Mouse (Mus musculus) embryonic facial prominence, embryonic 11.5 days (tissue): ENCODE results near the gene Grik5. TPM values are rescaled to one million over a fixed set of nuclear protein-coding genes. Genes with fewer than 3 reads are reported as not detected.

ENCODE experiments used
- ATAC-seq: fragments of 200-750 bp; cut with Nextera tagmentation; replicated peaks from 2 replicates; pipeline ENCODE4 v1.8.0; 2017; ENCODE audit warnings: low read depth; ENCODE audit not compliant: insufficient number of reproducible peaks, low FRiP score, low TSS enrichment
- DNase-seq: peaks from one replicate; pipeline ENCODE4 v3.0.0-alpha.2; 2015; ENCODE audit warnings: low spot score
- H3K27ac ChIP-seq: fragments of 300-500 bp; sonication (generic); replicated peaks from 2 replicates; pipeline ENCODE4 v1.5.1; 2014; ENCODE audit warnings: mild to moderate bottlenecking, low read depth, low read length, control low read depth
- H3K27me3 ChIP-seq: fragments of 300-500 bp; sonication (generic); 2 replicates; pipeline ENCODE4 v1.6.1; 2014; ENCODE audit warnings: mild to moderate bottlenecking, low read length, moderate library complexity, mixed read lengths; ENCODE audit not compliant: control insufficient read depth, insufficient read depth
- H3K36me3 ChIP-seq: fragments of 300-500 bp; sonication (generic); replicated peaks from 2 replicates; pipeline ENCODE4 v1.6.1; 2014; ENCODE audit warnings: low read depth, mild to moderate bottlenecking, low read length, moderate library complexity, mixed read lengths; ENCODE audit not compliant: control insufficient read depth, insufficient read depth
- H3K4me1 ChIP-seq: fragments of 300-500 bp; sonication (generic); 2 replicates; pipeline ENCODE4 v1.6.1; 2014; ENCODE audit warnings: low read length, mixed read lengths; ENCODE audit not compliant: control insufficient read depth, insufficient read depth
- H3K4me2 ChIP-seq: fragments of 300-500 bp; sonication (generic); 2 replicates; pipeline ENCODE4 v1.6.1; 2014; ENCODE audit warnings: low read depth, mild to moderate bottlenecking, control low read depth, low read length, moderate library complexity
- H3K4me3 ChIP-seq: fragments of 300-500 bp; sonication (generic); 2 replicates; pipeline ENCODE4 v1.5.1; 2014; ENCODE audit warnings: low read depth, low read length, control low read depth
- H3K9ac ChIP-seq: fragments of 300-500 bp; sonication (generic); replicated peaks from 2 replicates; pipeline ENCODE4 v1.6.1; 2014; ENCODE audit warnings: mild to moderate bottlenecking, control low read depth, low read length
- H3K9me3 ChIP-seq: fragments of 300-500 bp; sonication (generic); replicated peaks from 2 replicates; pipeline ENCODE4 v1.6.1; 2016; ENCODE audit warnings: mild to moderate bottlenecking, low read length, inconsistent platforms, mixed read lengths; ENCODE audit not compliant: control insufficient read depth
- WGBS: fragments of 180-500 bp; shearing (Covaris S2); extraction: QIAGEN DNeasy Blood & Tissue Kit; methylation state at CpG from one replicate; pipeline ENCODE4 v1.1.7; 2014; 5-methylcytosine and 5-hydroxymethylcytosine counted together
- polyA plus RNA-seq: library from polyadenylated mRNA; unstranded; fragments of >200 nt; fragmentation: Nextera tagmentation; extraction: Ambion mirVana; gene quantifications from 2 replicates; pipeline ENCODE4 v1.2.1, GENCODE M21; 2014

Grik5 gene
- polyA plus RNA-seq, 1 experiment from 2014 or later, result 5.7 TPM

GRCm38 (mm10) chr7:24985799-24986198 lies 86.3 kb downstream of the Grik5 start:
- DNase-seq (no peak), ATAC-seq (no peak)
- 63% methylated on average over 5 of the region's 5 CpGs for WGBS
- Histone ChIP-seq H3K36me3 (no peaks in the 10 kb centered on the region), H3K4me3 (no peak overlapping the region), H3K27me3 (no peaks in the 10 kb centered on the region), H3K9ac (no peak overlapping the region), H3K4me2 (no peak overlapping the region), H3K4me1 (no peaks in the 10 kb centered on the region), H3K27ac (no peak overlapping the region), H3K9me3 (no peaks in the 10 kb centered on the region)

DNA sequence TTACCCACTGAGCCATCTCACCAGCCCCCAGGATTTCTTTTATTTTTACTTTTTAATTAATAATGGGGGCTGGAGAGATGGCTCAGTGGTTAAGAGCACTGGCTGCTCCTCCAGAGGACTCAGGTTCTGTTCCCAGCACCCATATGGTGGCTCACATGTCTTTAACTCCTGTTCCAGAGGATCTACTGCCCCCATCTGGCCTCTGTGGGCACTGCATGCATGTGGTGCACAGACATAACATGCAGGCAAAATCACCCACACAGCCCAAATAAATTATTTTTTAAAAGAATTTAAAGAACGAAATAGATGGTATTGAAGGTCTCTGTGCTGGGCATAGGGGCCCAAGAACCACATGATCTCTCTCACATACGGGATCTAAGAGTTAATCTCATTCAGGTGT lies 87.8 kb downstream of the Grik5 start:
- Histone ChIP-seq H3K36me3 (no peaks in the 10 kb centered on the region), H3K4me2 (no peak overlapping the region), H3K27me3 (no peaks in the 10 kb centered on the region), H3K4me3 (no peak overlapping the region), H3K9ac (no peak overlapping the region), H3K9me3 (no peaks in the 10 kb centered on the region), H3K27ac (no peak overlapping the region), H3K4me1 (no peaks in the 10 kb centered on the region)
- ATAC-seq, result no peak
- DNase-seq, result no peak
- WGBS, result 89% methylated on average over 2 of the region's 2 CpGs

- Histone ChIP-seq H3K4me2 (no peak overlapping the region), H3K27ac (no peak overlapping the region), H3K4me3 (no peak overlapping the region), H3K4me1 (no peaks in the 10 kb centered on the region), H3K27me3 (no peaks in the 10 kb centered on the region), H3K9me3 (no peaks in the 10 kb centered on the region), H3K9ac (no peak overlapping the region), H3K36me3 (no peaks in the 10 kb centered on the region)
- no peak for DNase-seq
- 81% methylated on average over 5 of the region's 5 CpGs for WGBS
- ATAC-seq, result no peak
Measured at GRCm38 (mm10) chr7:24983396-24983795, 88.8 kb downstream of the Grik5 start.

GRCm38 (mm10) chr7:24980439-24980838 lies 91.7 kb downstream of the Grik5 start:
- no peaks in the 10 kb centered on the region for H3K36me3 ChIP-seq
- WGBS, result 86% methylated on average over 7 of the region's 7 CpGs

DNA sequence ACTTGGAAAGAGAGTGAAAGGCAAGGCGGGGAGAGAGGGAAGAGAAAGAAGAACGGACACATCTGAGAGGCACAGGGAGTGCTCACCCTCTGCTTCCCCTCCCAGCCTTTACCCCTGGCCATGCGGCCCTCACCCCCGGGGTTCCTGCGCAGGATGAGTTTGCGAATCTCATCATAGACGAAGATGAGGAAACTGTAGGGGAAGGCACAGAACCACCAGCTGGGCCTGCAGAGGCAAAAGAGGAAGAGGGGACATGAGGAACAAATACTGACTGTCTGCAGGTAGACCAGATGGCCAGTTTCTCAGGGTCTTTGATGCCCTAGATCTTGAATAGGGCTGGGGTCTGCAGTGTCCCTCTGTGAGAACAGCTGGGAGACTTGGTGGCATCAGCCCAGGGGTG lies 93.4 kb downstream of the Grik5 start:
- H3K9me3 ChIP-seq, result no peaks in the 10 kb centered on the region
- H3K9ac ChIP-seq, result no peak overlapping the region
- no peak overlapping the region for H3K27ac ChIP-seq
- H3K4me1 ChIP-seq, result no peaks in the 10 kb centered on the region
- DNase-seq (no peak), ATAC-seq (no peak)
- H3K4me2 ChIP-seq, result no peak overlapping the region
- 85% methylated on average over 7 of the region's 7 CpGs for WGBS
- H3K36me3 ChIP-seq, result no peaks in the 10 kb centered on the region
- no peaks in the 10 kb centered on the region for H3K27me3 ChIP-seq
- H3K4me3 ChIP-seq, result no peak overlapping the region

More at GRCm38 (mm10) chr7:24980439-24980838, 91.7 kb downstream of the Grik5 start:
- no peak for ATAC-seq
- Histone ChIP-seq H3K27me3 (no peaks in the 10 kb centered on the region), H3K9ac (no peak overlapping the region), H3K9me3 (no peaks in the 10 kb centered on the region), H3K4me3 (no peak overlapping the region), H3K4me2 (no peak overlapping the region), H3K27ac (no peak overlapping the region), H3K4me1 (no peaks in the 10 kb centered on the region)
- no peak for DNase-seq

GRCm38 (mm10) chr7:24974893-24975595 lies 97.1 kb downstream of the Grik5 start:
- Histone ChIP-seq H3K27me3 (no peaks in the 10 kb centered on the region), H3K27ac (no peak overlapping the region), H3K9me3 (no peaks in the 10 kb centered on the region), H3K4me3 (no peak overlapping the region), H3K36me3 (no peaks in the 10 kb centered on the region), H3K9ac (no peak overlapping the region), H3K4me2 (no peak overlapping the region), H3K4me1 (no peaks in the 10 kb centered on the region)
- WGBS, result 28% methylated on average over 9 of the region's 9 CpGs
- ATAC-seq, result no peak
- DNase-seq, result peak; percentile 76

DNA sequence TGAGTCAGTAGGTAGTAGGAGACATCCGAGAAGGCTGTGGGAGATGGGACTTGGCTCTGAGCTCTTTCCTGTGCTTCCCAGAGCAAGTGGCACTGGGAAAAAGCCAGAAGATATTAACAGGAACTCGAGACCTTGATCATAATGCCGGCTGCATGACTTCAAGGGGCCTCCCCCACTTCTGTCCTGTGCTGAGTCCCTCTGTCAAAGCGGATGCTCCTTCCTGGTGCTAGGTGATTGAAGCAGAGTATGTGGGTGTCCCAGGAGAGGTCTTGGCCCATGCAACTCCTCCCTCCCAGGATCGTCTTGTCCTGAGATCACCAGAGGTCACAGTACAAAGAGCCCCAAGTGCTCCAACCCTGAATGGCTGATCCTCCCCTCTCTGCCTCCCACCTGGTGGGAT lies 98.2 kb downstream of the Grik5 start:
- Histone ChIP-seq H3K9ac (no peak overlapping the region), H3K4me2 (no peak overlapping the region), H3K27me3 (no peaks in the 10 kb centered on the region), H3K27ac (no peak overlapping the region), H3K36me3 (no peaks in the 10 kb centered on the region), H3K9me3 (no peaks in the 10 kb centered on the region), H3K4me1 (no peaks in the 10 kb centered on the region), H3K4me3 (no peak overlapping the region)
- ATAC-seq (no peak), DNase-seq (no peak)
- 66% methylated on average over 5 of the region's 5 CpGs for WGBS

GRCm38 (mm10) chr7:24973208-24973607 lies 98.9 kb downstream of the Grik5 start:
- Histone ChIP-seq H3K4me3 (no peak overlapping the region), H3K27me3 (no peaks in the 10 kb centered on the region), H3K36me3 (no peaks in the 10 kb centered on the region), H3K4me1 (no peaks in the 10 kb centered on the region), H3K4me2 (no peak overlapping the region), H3K9ac (no peak overlapping the region), H3K27ac (no peak overlapping the region), H3K9me3 (no peaks in the 10 kb centered on the region)
- WGBS, result 80% methylated on average over 4 of the region's 4 CpGs
- no peak for DNase-seq
- no peak for ATAC-seq
